ENCODE assay signal across 17 mouse cellular contexts in the genomic region with DNA sequence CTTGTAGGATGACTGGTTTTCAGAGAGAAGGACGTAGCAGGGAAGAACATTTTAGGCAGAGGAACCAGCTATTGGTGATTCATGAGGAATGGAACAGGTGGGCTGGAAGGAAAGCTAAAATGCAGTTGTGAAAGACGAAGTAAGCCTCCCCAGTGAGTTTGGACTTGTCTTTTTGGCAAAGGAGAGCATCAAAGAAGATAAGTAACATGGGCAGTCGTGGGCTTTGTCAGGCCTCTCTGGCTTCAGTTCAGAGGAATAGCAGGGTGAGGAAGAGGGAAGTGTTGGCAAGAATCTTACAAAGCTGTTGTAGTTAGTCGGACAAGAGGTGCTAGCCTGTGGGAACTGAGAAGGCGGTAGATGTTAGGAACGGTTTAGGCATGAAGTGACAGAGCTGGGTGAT.
DNase-seq lines count a peak whose midpoint lies in the region; ATAC-seq lines count a peak whose summit lies in the region.
"Had no signal": no experiment of that assay in that cellular context is flagged by ENCODE, and none has a peak within 500 bp of the region (broad histone marks: within the 10 kb centered on the region; RNA-seq: fewer than 3 reads in every experiment).

No protein-coding gene starts in this region.

- H3K27me3 ChIP-seq in heart, embryonic 12.5 days (replicated peaks): no peaks in the 10 kb centered on the region
- no peaks in the 10 kb centered on the region for H3K27me3 ChIP-seq in midbrain, embryonic 15.5 days (replicated peaks)
- H3K27me3 ChIP-seq: hindbrain, embryonic 13.5 days; limb, embryonic 15.5 days; midbrain, embryonic 13.5 days had no signal

- no peaks in the 10 kb centered on the region for H3K36me3 ChIP-seq in heart, embryonic 12.5 days
- H3K36me3 ChIP-seq in midbrain, embryonic 15.5 days (replicated peaks): no peaks in the 10 kb centered on the region
- H3K36me3 ChIP-seq: hindbrain, embryonic 13.5 days; limb, embryonic 15.5 days; midbrain, embryonic 13.5 days had no signal

- peak overlapping the region; percentile 26 for H3K4me3 ChIP-seq in heart, embryonic 12.5 days
- peak overlapping the region; percentile 12; the same call in 1 of the 2 replicates for H3K4me3 ChIP-seq in brown adipose tissue, adult 24 weeks (ENCODE audit: insufficient read depth, low read depth, low read length)
- no peak overlapping the region for H3K4me3 ChIP-seq in midbrain, embryonic 15.5 days
- H3K4me3 ChIP-seq: hindbrain, embryonic 13.5 days; limb, embryonic 15.5 days; midbrain, embryonic 13.5 days had no signal

- H3K9ac ChIP-seq in heart, embryonic 12.5 days: no peak overlapping the region
- no peak overlapping the region for H3K9ac ChIP-seq in midbrain, embryonic 15.5 days
- H3K9ac ChIP-seq: hindbrain, embryonic 13.5 days; limb, embryonic 15.5 days; midbrain, embryonic 13.5 days had no signal

- WGBS in heart, embryonic 12.5 days: 52% methylated on average over 6 of the region's 6 CpGs
- WGBS in midbrain, embryonic 15.5 days: 81% methylated on average over 6 of the region's 6 CpGs

- DNase-seq in heart, adult 8-10 months (ENCODE audit: low spot score): no peak
- peak; percentile 14 to 39 for DNase-seq in left cerebral cortex, adult 9 months (ENCODE audit: low spot score in 2 of 2)
- no peak for DNase-seq in left cerebral cortex, postnatal 14 days (ENCODE audit: low spot score in 2 of 2)
- peak; percentile 62 for DNase-seq in fat pad, adult 2 months (ENCODE audit: extremely low read depth, low read depth, low spot score)
- no peak for DNase-seq in spleen, postnatal 14 days (ENCODE audit: low spot score in 2 of 2)
- DNase-seq: adrenal gland, adult 8-10 months; cerebellum, adult 8-10 months; gastrocnemius, postnatal 25 days; right cerebral cortex, postnatal 25 days had no signal

- intact Hi-C loops in left cerebral cortex, postnatal 14 days (cut with DNase I): no loop called here

- H3K4me2 ChIP-seq in heart, embryonic 12.5 days: peak overlapping the region; percentile 33
- H3K4me2 ChIP-seq in midbrain, embryonic 15.5 days: no peak overlapping the region
- H3K4me2 ChIP-seq: hindbrain, embryonic 13.5 days; limb, embryonic 15.5 days; midbrain, embryonic 13.5 days had no signal

- no peak for ATAC-seq in heart, embryonic 12.5 days (ENCODE audit: insufficient number of reproducible peaks, low FRiP score)
- ATAC-seq in midbrain, embryonic 15.5 days (replicated peaks): no peak
- ATAC-seq: forebrain, embryonic 14.5 days; intestine, postnatal 0 days; midbrain, embryonic 13.5 days had no signal

- H3K27ac ChIP-seq in heart, embryonic 12.5 days (ENCODE audit: poor library complexity, severe bottlenecking): peak overlapping the region; percentile 60
- H3K27ac ChIP-seq in brown adipose tissue, adult 24 weeks (replicated peaks; ENCODE audit: low read depth, low read length): peak overlapping the region; percentile 88
- no peak overlapping the region for H3K27ac ChIP-seq in midbrain, embryonic 15.5 days
- H3K27ac ChIP-seq: hindbrain, embryonic 13.5 days; limb, embryonic 15.5 days; midbrain, embryonic 13.5 days had no signal

- no peaks in the 10 kb centered on the region for H3K9me3 ChIP-seq in heart, embryonic 12.5 days (replicated peaks)
- no peaks in the 10 kb centered on the region for H3K9me3 ChIP-seq in midbrain, embryonic 15.5 days
- H3K9me3 ChIP-seq: hindbrain, embryonic 13.5 days; limb, embryonic 15.5 days; midbrain, embryonic 13.5 days had no signal

- peaks cover 40% of the 10 kb centered on the region for H3K4me1 ChIP-seq in heart, embryonic 12.5 days (replicated peaks)
- peaks cover 14% of the 10 kb centered on the region; the same call in 1 of the 2 replicates for H3K4me1 ChIP-seq in brown adipose tissue, adult 24 weeks (ENCODE audit: control insufficient read depth, insufficient read depth, insufficient read length, low read length)
- no peaks in the 10 kb centered on the region; the same call in 1 of the 2 replicates for H3K4me1 ChIP-seq in midbrain, embryonic 15.5 days
- H3K4me1 ChIP-seq: limb, embryonic 15.5 days had no signal

Comparison
In these comparisons a context has a peak if more than half of its experiments do, and no peak if none do; other contexts are left out.
1. DNase-seq: peak in left cerebral cortex, adult 9 months (2 of 2) and fat pad, adult 2 months (single experiment); none in heart, adult 8-10 months (single experiment), left cerebral cortex, postnatal 14 days (0 of 2) and spleen, postnatal 14 days (0 of 2).